Comparison of ENCODE assay signal across 8 mouse cellular contexts in the genomic region with DNA sequence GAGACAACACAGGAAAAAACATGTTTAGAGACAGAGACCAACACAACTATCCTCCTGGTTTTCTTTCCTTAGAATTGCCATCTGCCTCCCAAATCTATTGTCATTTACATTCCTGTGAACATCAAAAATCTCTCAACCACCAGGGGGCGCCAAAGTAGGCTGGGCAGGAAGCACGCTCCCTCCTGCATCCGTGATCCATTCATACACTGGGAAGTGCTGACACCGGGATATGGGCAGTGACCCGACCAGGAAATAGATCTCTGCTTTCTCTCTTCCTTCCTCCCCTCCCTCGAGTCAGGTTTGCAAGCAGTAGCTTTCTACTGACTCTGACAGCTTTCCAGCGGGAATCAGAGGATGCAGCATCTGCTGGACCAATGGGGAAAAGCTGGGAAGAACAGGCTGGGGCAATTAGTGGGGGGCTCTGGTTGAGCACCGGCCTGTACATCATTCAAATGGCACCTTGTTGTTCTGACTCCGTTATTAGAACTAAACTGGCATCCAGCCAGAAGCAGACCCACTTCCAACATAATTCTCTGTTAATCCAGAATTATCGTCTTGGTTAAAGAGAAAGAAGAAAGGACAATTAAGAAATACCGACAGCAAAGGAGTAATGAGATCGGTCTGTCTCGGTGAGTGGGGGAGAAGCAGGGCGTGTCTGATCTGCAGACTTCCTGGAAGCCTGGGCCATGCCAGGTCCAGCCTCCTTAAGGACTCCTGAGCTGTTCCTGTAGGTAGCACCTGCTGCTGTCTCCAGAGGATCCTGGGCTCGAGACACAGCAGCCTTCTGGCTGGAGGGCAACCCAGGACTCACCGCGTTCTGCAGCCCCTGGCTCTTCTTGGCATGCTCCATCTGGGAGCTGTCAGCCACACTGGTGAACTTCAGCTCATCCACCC. TPM values are rescaled to one million over a fixed set of nuclear protein-coding genes. Genes with fewer than 3 reads are reported as not detected.
DNase-seq lines count a peak whose midpoint lies in the region; ATAC-seq and TF ChIP-seq lines count a peak whose summit lies in the region.

No protein-coding gene starts in this region.

- intact Hi-C loops in heart, postnatal 36 days (cut with DNase I) = loop anchor here (2.0 kb wide), 1 partner anchor 40 kb away; a partner anchor contains a TSS
- intact Hi-C loops in left cerebral cortex, adult 2 months (cut with DNase I) = loop anchor here (2.0 kb wide), 1 partner anchor 420 kb away; no protein-coding TSS in a partner anchor

- no peaks in the 10 kb centered on the region for H3K4me1 ChIP-seq in hindbrain, embryonic 10.5 days (replicated peaks)
- H3K4me1 ChIP-seq in hindbrain, embryonic 16.5 days (ENCODE audit: control insufficient read depth, insufficient read depth, low read depth, low read length) = no peaks in the 10 kb centered on the region
- H3K4me1 ChIP-seq in stomach, embryonic 15.5 days = no peaks in the 10 kb centered on the region

- peak; percentile 68 for DNase-seq in hindbrain, embryonic 10.5 days (ENCODE audit: low spot score)
- DNase-seq in adrenal gland, adult 2 months = peak; percentile 67
- DNase-seq in heart, postnatal 36 days = peak; percentile 78 to 86
- peak; percentile 69 to 80 for DNase-seq in left cerebral cortex, adult 2 months (ENCODE audit: extremely low spot score in 1 of 2, low spot score in 2 of 2)
- peak; percentile 74 for DNase-seq in mesoderm, embryonic 11.5 days (ENCODE audit: low read depth, low spot score)

- H3K9ac ChIP-seq in hindbrain, embryonic 16.5 days (ENCODE audit: low read depth, low read length) = no peak overlapping the region
- no peak overlapping the region for H3K9ac ChIP-seq in stomach, embryonic 15.5 days

- H3K27ac ChIP-seq in hindbrain, embryonic 10.5 days = no peak overlapping the region
- H3K27ac ChIP-seq in hindbrain, embryonic 16.5 days (ENCODE audit: low read depth, low read length) = no peak overlapping the region
- H3K27ac ChIP-seq in left cerebral cortex, adult 2 months = no peak overlapping the region
- H3K27ac ChIP-seq in stomach, embryonic 15.5 days = no peak overlapping the region

- H3K4me2 ChIP-seq in hindbrain, embryonic 16.5 days (ENCODE audit: low read length) = no peak overlapping the region
- peak overlapping the region; percentile 38 for H3K4me2 ChIP-seq in stomach, embryonic 15.5 days

- TF ChIP-seq CTCF in left cerebral cortex, adult 2 months (IDR thresholded peaks at IDR 0.05) = peak; percentile 75

- H3K4me3 ChIP-seq in hindbrain, embryonic 10.5 days = no peak overlapping the region
- no peak overlapping the region for H3K4me3 ChIP-seq in hindbrain, embryonic 16.5 days (ENCODE audit: low read length)
- no peak overlapping the region for H3K4me3 ChIP-seq in left cerebral cortex, adult 2 months
- 0 out of 2 replicates have a peak overlapping the region, but pooled peaks have one; percentile 9 for H3K4me3 ChIP-seq in stomach, embryonic 15.5 days (replicated peaks)

- H3K36me3 ChIP-seq in hindbrain, embryonic 10.5 days = no peaks in the 10 kb centered on the region
- no peaks in the 10 kb centered on the region for H3K36me3 ChIP-seq in hindbrain, embryonic 16.5 days (ENCODE audit: control insufficient read depth, insufficient read depth, low read length)
- H3K36me3 ChIP-seq in stomach, embryonic 15.5 days = no peaks in the 10 kb centered on the region

- H3K27me3 ChIP-seq in hindbrain, embryonic 10.5 days (ENCODE audit: insufficient read depth, poor library complexity, severe bottlenecking) = no peaks in the 10 kb centered on the region
- H3K27me3 ChIP-seq in hindbrain, embryonic 16.5 days (replicated peaks; ENCODE audit: control insufficient read depth, insufficient read depth, low read length) = no peaks in the 10 kb centered on the region
- H3K27me3 ChIP-seq in stomach, embryonic 15.5 days (replicated peaks) = no peaks in the 10 kb centered on the region

- no peak for ATAC-seq in hindbrain, embryonic 16.5 days
- peak; percentile 72 for ATAC-seq in erythroid progenitor cell, adult 5-6 weeks (replicated peaks; ENCODE audit: low FRiP score, poor library complexity, severe bottlenecking)
- ATAC-seq in stomach, embryonic 15.5 days (ENCODE audit: insufficient read depth, low FRiP score, low read depth) = peak; percentile 47; the same call in 1 of the 2 replicates

- H3K9me3 ChIP-seq in hindbrain, embryonic 10.5 days = no peaks in the 10 kb centered on the region
- no peaks in the 10 kb centered on the region for H3K9me3 ChIP-seq in hindbrain, embryonic 16.5 days (ENCODE audit: control insufficient read depth, low read length)
- no peaks in the 10 kb centered on the region for H3K9me3 ChIP-seq in stomach, embryonic 15.5 days

- 47% methylated on average over 17 of the region's 17 CpGs for WGBS in hindbrain, embryonic 10.5 days
- 37% methylated on average over 17 of the region's 17 CpGs for WGBS in hindbrain, embryonic 16.5 days
- 33% methylated on average over 17 of the region's 17 CpGs for WGBS in stomach, embryonic 15.5 days

RNA-seq across cellular contexts. Expression of a gene that starts 33.1 kb away (rescaled TPM):
- polyA plus RNA-seq in hindbrain, embryonic 10.5 days (2016; fragmentation: Nextera tagmentation; extraction: Ambion mirVana) = 0.05 and 0.08 TPM in 2 replicates
- polyA plus RNA-seq in hindbrain, embryonic 16.5 days (2015; fragmentation: Nextera tagmentation; extraction: Ambion mirVana) = 0.24 and 0.79 TPM in 2 replicates
- total RNA-seq in adrenal gland, adult 2 months (2021) = not detected
- 0.02 TPM in 1 of 2 replicates, not detected in the other for polyA plus RNA-seq in adrenal gland, adult 2 months (2012; rRNA removed)
- not detected in 2 replicates for total RNA-seq in erythroid progenitor cell, adult 5-6 weeks (2015; ENCODE audit: low replicate concordance)
- not detected in 2 replicates for total RNA-seq in erythroid progenitor cell, adult 5-6 weeks (2017; ENCODE audit: low replicate concordance)
- total RNA-seq in heart, postnatal 36 days (2021) = 100 to 1,000 TPM; 359 to 393 TPM
- total RNA-seq in left cerebral cortex, adult 2 months (2021) = under 1 TPM; 0.63 to 0.87 TPM
- 0.36 and 0.43 TPM in 2 replicates for polyA plus RNA-seq in stomach, embryonic 15.5 days (2015; fragmentation: Nextera tagmentation; extraction: Ambion mirVana)

RNA-seq across cellular contexts. Expression of a gene that starts 40.2 kb away (rescaled TPM):
- polyA plus RNA-seq in hindbrain, embryonic 10.5 days (2016; fragmentation: Nextera tagmentation; extraction: Ambion mirVana) = 15.4 and 15.7 TPM in 2 replicates
- 24.5 and 25.5 TPM in 2 replicates for polyA plus RNA-seq in hindbrain, embryonic 16.5 days (2015; fragmentation: Nextera tagmentation; extraction: Ambion mirVana)
- 1 to 10 TPM; 7.3 to 7.9 TPM for total RNA-seq in adrenal gland, adult 2 months (2021)
- polyA plus RNA-seq in adrenal gland, adult 2 months (2012; rRNA removed) = 3.8 and 4.2 TPM in 2 replicates
- 25.6 and 37.7 TPM in 2 replicates for total RNA-seq in erythroid progenitor cell, adult 5-6 weeks (2015; ENCODE audit: low replicate concordance)
- total RNA-seq in erythroid progenitor cell, adult 5-6 weeks (2017; ENCODE audit: low replicate concordance) = 14.0 and 35.9 TPM in 2 replicates
- total RNA-seq in heart, postnatal 36 days (2021) = 10 to 100 TPM in 1 of 2 experiments, 1 to 10 TPM in 1; 9.9 to 12.9 TPM
- 1 to 10 TPM; 3.9 to 4.1 TPM for total RNA-seq in left cerebral cortex, adult 2 months (2021)
- polyA plus RNA-seq in stomach, embryonic 15.5 days (2015; fragmentation: Nextera tagmentation; extraction: Ambion mirVana) = 28.7 and 31.6 TPM in 2 replicates

Comparison
In these comparisons a context has a peak if more than half of its experiments do, and no peak if none do; other contexts are left out.
1. RNA of a gene that starts 33.1 kb away (total RNA-seq): 359 to 393 TPM in heart, postnatal 36 days; 0.63 to 0.87 TPM in left cerebral cortex, adult 2 months, not detected in adrenal gland, adult 2 months and not detected in erythroid progenitor cell, adult 5-6 weeks; every median in the first group is over 100 times any median in the second.
2. Peak in every context shown above with its lines, with median percentiles within 50 percentile points of each other: DNase-seq.